Mouse (Mus musculus) brown adipose tissue, adult 24 weeks (tissue): ENCODE results near the gene Itga7. TPM values are rescaled to one million over a fixed set of nuclear protein-coding genes. Genes with fewer than 3 reads are reported as not detected.
A peak's percentile ranks its signal among the peaks of the same experiment; 100 is the strongest.

ENCODE experiments used
- H3K27ac ChIP-seq: fragments of 200-500 bp; replicated peaks from 2 replicates; pipeline ENCODE4 v1.5.1; 2012; ENCODE audit warnings: low read depth, mild to moderate bottlenecking, low read length
- H3K4me1 ChIP-seq: fragments of 200-500 bp; 2 replicates; pipeline ENCODE4 v1.6.1; 2012; ENCODE audit warnings: low read length, mixed read lengths; ENCODE audit not compliant: control insufficient read depth, insufficient read depth, insufficient read length
- H3K4me3 ChIP-seq: fragments of 200-500 bp; 2 replicates; pipeline ENCODE4 v1.5.1; 2012; ENCODE audit warnings: low read depth, mild to moderate bottlenecking, low read length, moderate library complexity; ENCODE audit not compliant: insufficient read depth
- polyA plus RNA-seq: library from polyadenylated mRNA; stranded (reverse); fragments of >200 nt; gene quantifications from 2 replicates; pipeline ENCODE4 v1.2.4, GENCODE M21; 2012; ENCODE audit not compliant: missing spikeins, insufficient read depth, insufficient read length

Gene Itga7
- polyA plus RNA-seq, 1 experiment: 23.2 TPM

- Histone ChIP-seq H3K4me3 (no peak overlapping the region), H3K4me1 (peaks cover 5% of the 10 kb centered on the region; the same call in 1 of the 2 replicates), H3K27ac (peak overlapping the region; percentile 99)
Measured at GRCm38 (mm10) chr10:128937756-128938390, 4.3 kb downstream of the Itga7 start.

- peak overlapping the region; percentile 99 for H3K27ac ChIP-seq
- H3K4me3 ChIP-seq: 0 out of 2 replicates have a peak overlapping the region, but pooled peaks have one; percentile 8
- H3K4me1 ChIP-seq: peaks cover 5% of the 10 kb centered on the region; the same call in 1 of the 2 replicates
Measured at GRCm38 (mm10) chr10:128938457-128938856, 4.8 kb downstream of the Itga7 start.

- H3K4me3 ChIP-seq: no peak overlapping the region
- peak overlapping the region; percentile 99 for H3K27ac ChIP-seq
- peaks cover 5% of the 10 kb centered on the region; the same call in 1 of the 2 replicates for H3K4me1 ChIP-seq
Measured at GRCm38 (mm10) chr10:128938974-128939373, 5.4 kb downstream of the Itga7 start.

- no peak overlapping the region for H3K4me3 ChIP-seq
- H3K4me1 ChIP-seq: peaks cover 3% of the 10 kb centered on the region; the same call in 1 of the 2 replicates
- H3K27ac ChIP-seq: no peak overlapping the region
Measured at GRCm38 (mm10) chr10:128940475-128941061, 7.0 kb downstream of the Itga7 start.

- H3K27ac ChIP-seq: no peak overlapping the region
- H3K4me3 ChIP-seq: no peak overlapping the region
- H3K4me1 ChIP-seq: no peaks in the 10 kb centered on the region
Measured at GRCm38 (mm10) chr10:128945675-128946074, 12.1 kb downstream of the Itga7 start.

GRCm38 (mm10) chr10:128947496-128947895 lies 13.9 kb downstream of the Itga7 start:
- Histone ChIP-seq H3K4me1 (no peaks in the 10 kb centered on the region), H3K27ac (no peak overlapping the region), H3K4me3 (no peak overlapping the region)

GRCm38 (mm10) chr10:128950208-128950887 lies 16.7 kb downstream of the Itga7 start:
- Histone ChIP-seq H3K27ac (no peak overlapping the region), H3K4me1 (no peaks in the 10 kb centered on the region), H3K4me3 (no peak overlapping the region)

GRCm38 (mm10) chr10:128958340-128958739 lies 24.7 kb downstream of the Itga7 start:
- H3K27ac ChIP-seq: no peak overlapping the region
- H3K4me1 ChIP-seq: no peaks in the 10 kb centered on the region
- no peak overlapping the region for H3K4me3 ChIP-seq

GRCm38 (mm10) chr10:128960142-128960541 lies 26.5 kb downstream of the Itga7 start:
- H3K4me1 ChIP-seq: no peaks in the 10 kb centered on the region
- no peak overlapping the region for H3K27ac ChIP-seq
- H3K4me3 ChIP-seq: no peak overlapping the region

GRCm38 (mm10) chr10:128960590-128961584 lies 27.3 kb downstream of the Itga7 start, which contains the start of gene Mettl7b:
Mettl7b (minus strand) TSS chr10:128960988.
- H3K27ac ChIP-seq: no peak within 1 kb of the TSS
- no peaks in the 10 kb centered on the region for H3K4me1 ChIP-seq
- no peak within 1 kb of the TSS for H3K4me3 ChIP-seq

GRCm38 (mm10) chr10:128964961-128965360 lies 31.3 kb downstream of the Itga7 start:
- Histone ChIP-seq H3K27ac (no peak overlapping the region), H3K4me3 (no peak overlapping the region), H3K4me1 (no peaks in the 10 kb centered on the region)

- no peaks in the 10 kb centered on the region for H3K4me1 ChIP-seq
- H3K4me3 ChIP-seq: no peak overlapping the region
- H3K27ac ChIP-seq: no peak overlapping the region
Measured at GRCm38 (mm10) chr10:128965871-128966270, 32.3 kb downstream of the Itga7 start.

GRCm38 (mm10) chr10:128968341-128968749 lies 34.7 kb downstream of the Itga7 start:
- no peaks in the 10 kb centered on the region for H3K4me1 ChIP-seq
- no peak overlapping the region for H3K27ac ChIP-seq
- H3K4me3 ChIP-seq: no peak overlapping the region

- no peak overlapping the region for H3K4me3 ChIP-seq
- H3K4me1 ChIP-seq: no peaks in the 10 kb centered on the region
- H3K27ac ChIP-seq: no peak overlapping the region
Measured at GRCm38 (mm10) chr10:128970740-128971250, 37.2 kb downstream of the Itga7 start.
